Mouse (Mus musculus): ENCODE results near the gene Ggt6. TPM values are rescaled to one million over a fixed set of nuclear protein-coding genes. Genes with fewer than 3 reads are reported as not detected.
"Not testable (repeated sequence)": the region's sequence is repeated elsewhere in the genome, so short reads cannot be mapped to it uniquely, and the experiment has no call there.

The Ggt6 gene
- total RNA-seq, 2 experiments from 2014 or later, result not detected

DNA sequence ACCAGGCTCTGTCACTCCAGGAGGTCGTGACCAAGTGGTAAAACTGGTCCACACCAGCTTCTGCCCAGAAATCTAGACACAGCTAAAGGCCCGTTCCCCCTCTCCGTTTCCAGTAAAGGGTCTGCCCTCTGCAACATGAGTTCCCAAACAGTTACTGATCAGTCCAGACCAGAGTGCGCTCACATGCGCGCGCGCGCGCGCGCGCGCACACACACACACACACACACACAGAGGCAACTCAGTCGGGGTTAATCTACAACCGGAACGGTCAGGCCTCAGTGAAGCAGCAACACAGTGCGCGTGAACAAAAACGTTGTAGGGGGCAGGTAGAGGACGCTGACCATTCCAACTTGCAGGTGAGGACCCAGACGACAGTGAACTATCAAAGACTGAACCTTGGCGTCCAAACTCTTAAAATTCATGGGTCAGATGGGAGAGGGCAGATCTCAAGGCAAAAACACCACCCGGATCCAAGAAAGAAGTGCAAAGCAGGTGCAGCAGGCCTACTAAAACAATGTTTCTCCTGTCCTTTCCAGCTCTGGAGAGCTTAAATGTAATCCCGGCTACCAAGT lies 24.7 kb upstream of the Ggt6 start:
- DNase-seq, result no peak
- intact Hi-C loops (cut with DNase I), result no loop called here

DNA sequence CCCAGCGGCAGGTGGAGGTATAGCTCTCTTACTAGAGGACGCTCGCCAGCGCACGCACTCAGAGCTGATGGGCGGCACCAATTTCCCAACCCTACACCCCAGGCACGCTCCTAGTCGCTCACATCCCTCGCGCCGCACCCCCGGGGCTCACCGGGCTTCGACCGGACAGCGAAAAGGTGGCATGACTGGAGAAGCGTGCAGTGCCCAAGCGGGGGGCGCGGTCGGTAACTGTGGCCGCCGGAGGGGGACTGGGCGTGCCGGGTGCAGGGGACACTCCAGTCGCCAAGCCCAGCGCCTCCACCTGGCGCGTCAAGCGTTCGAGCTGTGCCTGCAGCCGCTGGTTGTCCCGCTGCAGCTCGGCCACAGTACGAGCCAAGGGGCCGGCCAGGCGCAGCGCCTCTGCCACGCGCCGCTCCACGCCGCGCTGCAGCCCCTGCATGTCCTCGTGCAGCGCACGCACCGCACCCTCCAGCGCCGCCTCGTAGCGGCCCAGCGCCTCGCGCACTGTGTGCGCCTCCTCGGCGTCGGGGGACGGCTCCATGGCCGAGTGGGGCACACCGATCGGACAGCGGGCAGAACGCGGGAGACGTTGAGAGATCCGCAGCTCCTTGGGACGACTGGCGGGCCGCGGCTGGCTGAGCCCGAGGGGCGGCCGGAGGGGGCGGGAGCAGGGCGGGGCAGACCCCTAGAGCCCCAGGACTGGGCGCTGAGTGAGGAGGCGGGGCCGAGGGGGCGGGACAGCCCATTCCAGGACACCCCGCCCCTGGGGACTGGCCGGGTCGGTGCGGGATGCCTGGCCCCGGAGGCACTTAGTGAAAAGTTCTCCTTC lies 24.0 kb upstream of the Ggt6 start, which contains the start of gene Smtnl2:
Smtnl2 (minus strand) TSS at position 621 of the 829 bp plus-strand sequence.
- intact Hi-C loops (cut with DNase I), result no loop called here
- peak; percentile 76 for DNase-seq

- intact Hi-C loops (cut with DNase I), result no loop called here
- no peak for DNase-seq
These were observed 23.4 kb upstream of the Ggt6 start for GRCm38 (mm10) chr11:72411945-72412344.

GRCm38 (mm10) chr11:72413016-72413415 lies 22.3 kb upstream of the Ggt6 start:
- DNase-seq, result no peak

GRCm38 (mm10) chr11:72413601-72414190 lies 21.6 kb upstream of the Ggt6 start:
- DNase-seq, result no peak
- intact Hi-C loops (cut with DNase I), result no loop called here

More at GRCm38 (mm10) chr11:72413016-72413415, 22.3 kb upstream of the Ggt6 start:
- intact Hi-C loops (cut with DNase I), result no loop called here

GRCm38 (mm10) chr11:72415155-72415554 lies 20.2 kb upstream of the Ggt6 start:
- DNase-seq, result no peak
- intact Hi-C loops (cut with DNase I), result no loop called here

DNA sequence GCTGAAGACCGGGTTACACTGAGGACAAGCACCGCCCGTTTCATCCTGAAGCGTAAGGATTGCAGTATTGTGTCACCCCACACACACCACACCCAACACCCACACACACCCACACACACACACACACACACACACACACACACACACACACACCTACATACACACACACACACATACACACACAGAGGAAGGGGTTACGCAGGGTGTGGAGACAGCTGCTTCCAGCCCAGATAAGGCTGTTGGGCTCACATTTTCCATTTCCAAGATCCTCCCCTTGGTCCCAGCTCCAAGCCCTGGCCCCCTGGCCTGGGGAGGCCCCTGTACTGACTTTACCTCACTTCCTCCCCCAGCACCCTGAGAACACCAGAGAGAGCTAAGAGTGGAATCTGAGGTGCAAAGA lies 18.7 kb upstream of the Ggt6 start:
- DNase-seq, result no peak

GRCm38 (mm10) chr11:72417376-72417775 lies 17.9 kb upstream of the Ggt6 start:
- intact Hi-C loops (cut with DNase I), result no loop called here
- DNase-seq, result no peak

More for the DNA sequence above, 18.7 kb upstream of the Ggt6 start:
- intact Hi-C loops (cut with DNase I), result no loop called here

DNA sequence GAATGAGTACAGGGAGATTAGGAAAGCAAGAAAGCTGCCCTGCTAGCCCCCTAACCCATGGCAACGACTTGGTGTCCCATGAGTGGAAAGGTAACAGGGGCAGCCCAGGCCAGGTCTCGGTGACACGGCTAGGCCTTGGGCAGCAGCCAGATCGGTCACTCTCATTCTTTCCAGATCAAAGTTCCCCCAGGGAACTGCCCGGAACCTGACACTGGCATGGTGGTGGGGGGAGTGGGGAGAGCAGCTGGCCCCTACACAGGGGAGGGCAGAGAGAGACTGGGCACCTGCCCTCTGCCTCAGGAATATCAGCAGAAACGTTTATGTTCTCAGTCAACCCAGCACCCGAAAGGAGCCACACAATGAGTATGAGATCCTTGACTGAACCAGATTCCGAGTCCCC lies 17.1 kb upstream of the Ggt6 start:
- DNase-seq, result no peak
- intact Hi-C loops (cut with DNase I), result no loop called here

- DNase-seq, result no peak
- intact Hi-C loops (cut with DNase I), result no loop called here
These were observed 16.3 kb upstream of the Ggt6 start for GRCm38 (mm10) chr11:72419006-72419405.

- no peak for DNase-seq
- intact Hi-C loops (cut with DNase I), result no loop called here
These were observed 14.7 kb upstream of the Ggt6 start for GRCm38 (mm10) chr11:72420460-72421122.

- DNase-seq, result no peak
- intact Hi-C loops (cut with DNase I), result no loop called here
These were observed 13.6 kb upstream of the Ggt6 start for GRCm38 (mm10) chr11:72421518-72422278.

DNA sequence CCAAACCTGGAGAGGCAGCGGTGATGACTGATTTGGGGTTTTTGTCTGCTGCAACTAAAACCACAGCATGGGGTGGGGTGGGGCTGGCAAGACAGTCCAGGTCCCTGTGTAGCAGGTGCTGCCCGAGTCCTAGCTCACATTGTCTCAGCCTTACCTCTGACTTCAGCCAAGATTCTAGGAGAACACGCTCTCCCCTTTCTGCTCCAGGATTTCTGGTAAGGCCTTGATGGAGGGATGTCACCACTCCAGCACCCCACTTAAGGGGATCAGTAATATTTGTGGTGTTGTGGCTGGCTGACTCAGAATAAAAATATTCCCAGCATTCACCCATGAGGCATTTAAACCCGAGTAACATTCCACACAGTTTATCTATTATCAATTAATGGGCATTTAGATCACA lies 11.6 kb upstream of the Ggt6 start:
- intact Hi-C loops (cut with DNase I), result no loop called here
- no peak for DNase-seq

GRCm38 (mm10) chr11:72425201-72425600 lies 10.1 kb upstream of the Ggt6 start:
- no peak for DNase-seq
- intact Hi-C loops (cut with DNase I), result loop anchor here (5.0 kb wide), 3 partner anchors 83 to 1088 kb away; no protein-coding TSS in a partner anchor

GRCm38 (mm10) chr11:72426884-72427283 lies 8.4 kb upstream of the Ggt6 start:
- intact Hi-C loops (cut with DNase I), result loop anchor here (5.0 kb wide), 3 partner anchors 85 to 1090 kb away; no protein-coding TSS in a partner anchor
- no peak for DNase-seq

DNA sequence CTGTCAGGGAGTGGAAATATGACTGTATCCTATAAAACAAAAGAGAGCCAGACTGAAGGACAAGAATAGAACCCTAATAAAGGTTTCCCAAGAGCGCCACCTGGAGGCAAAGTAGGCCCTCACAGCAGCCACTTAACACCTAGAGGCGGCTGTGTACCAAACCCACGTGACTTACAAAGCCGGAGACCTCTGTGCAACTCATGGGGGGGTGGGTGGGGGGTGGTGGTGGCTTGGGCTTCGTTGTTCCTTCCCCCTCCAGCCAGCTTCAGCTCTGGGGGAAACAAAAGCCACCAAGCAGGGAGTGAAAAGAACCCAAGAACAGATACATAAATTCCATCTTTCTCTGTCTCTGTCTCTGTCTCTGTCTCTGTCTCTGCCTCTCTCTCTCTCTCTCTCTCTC lies 6.6 kb upstream of the Ggt6 start:
- DNase-seq, result peak; percentile 87
- intact Hi-C loops (cut with DNase I), result loop anchor here (5.0 kb wide), 3 partner anchors 86 to 1091 kb away; no protein-coding TSS in a partner anchor

GRCm38 (mm10) chr11:72429288-72429690 lies 6.0 kb upstream of the Ggt6 start:
- intact Hi-C loops (cut with DNase I), result loop anchor here (5.0 kb wide), 3 partner anchors 87 to 1092 kb away; no protein-coding TSS in a partner anchor
- peak; percentile 76 for DNase-seq

GRCm38 (mm10) chr11:72430311-72431068 lies 4.8 kb upstream of the Ggt6 start:
- intact Hi-C loops (cut with DNase I); DNase-seq: not testable (repeated sequence)

- intact Hi-C loops (cut with DNase I), result no loop called here
These were observed 344 bp downstream of the Ggt6 start for GRCm38 (mm10) chr11:72435694-72436045.

DNA sequence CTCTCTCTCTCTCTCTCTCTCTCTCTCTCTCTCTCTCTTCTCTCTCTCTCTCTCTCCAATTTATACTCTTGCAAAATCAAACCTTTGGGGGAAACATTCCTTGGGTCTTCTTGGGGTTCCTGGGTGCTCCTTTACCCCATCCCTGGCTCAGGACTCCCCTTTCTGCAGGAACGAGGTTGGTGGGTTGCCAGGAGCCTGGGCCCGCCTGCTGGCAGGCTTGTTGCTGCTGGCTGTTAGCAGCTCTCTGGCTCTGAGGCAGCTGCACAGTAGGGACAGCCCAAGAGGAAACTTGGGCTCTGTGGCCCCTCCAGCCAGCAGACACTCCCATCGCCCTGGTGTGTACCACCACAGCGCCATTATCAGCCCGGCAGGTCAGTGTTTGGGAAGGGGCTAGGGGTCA lies 945 bp downstream of the Ggt6 start:
- intact Hi-C loops (cut with DNase I), result no loop called here
- DNase-seq, result peak; percentile 69

More at GRCm38 (mm10) chr11:72435694-72436045, 344 bp downstream of the Ggt6 start:
- DNase-seq, result no peak
